Mouse (Mus musculus) embryo, embryonic 9.5 days (tissue): Measurements from ENCODE around the gene Polr2c.
"Not testable (repeated sequence)": the region's sequence is repeated elsewhere in the genome, so short reads cannot be mapped to it uniquely, and the experiment has no call there.

ENCODE experiments used
- DNase-seq: peaks from one replicate; pipeline ENCODE4 v3.0.0-alpha.2; 2017; ENCODE audit errors: extremely low spot score

The Polr2c gene

GRCm38 (mm10) chr8:94857346-94858173, at the start of gene Polr2c:
Polr2c (plus strand) TSS chr8:94857450.
- DNase-seq = peak; percentile 92

DNA sequence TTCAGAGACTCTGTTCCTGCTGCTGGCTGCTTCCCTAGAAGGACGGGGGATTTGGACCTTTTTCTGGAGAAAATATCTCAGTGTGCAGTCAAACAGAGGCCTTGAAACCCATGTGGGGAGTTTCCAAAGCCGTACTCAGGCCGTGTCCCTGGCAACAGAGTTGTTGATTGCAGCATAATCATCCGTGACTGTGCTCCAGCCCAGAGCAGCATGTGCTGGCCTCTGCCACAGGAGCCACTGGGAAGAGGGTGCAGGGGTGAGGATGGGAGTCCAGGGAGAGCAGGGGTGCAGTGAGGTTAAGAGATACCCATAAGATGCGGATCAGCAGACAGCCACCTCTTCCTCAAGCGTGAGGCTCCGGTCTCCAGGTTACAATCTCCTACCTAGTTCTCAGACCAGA, 49.7 kb upstream of the Polr2c start:
- DNase-seq = no peak

DNA sequence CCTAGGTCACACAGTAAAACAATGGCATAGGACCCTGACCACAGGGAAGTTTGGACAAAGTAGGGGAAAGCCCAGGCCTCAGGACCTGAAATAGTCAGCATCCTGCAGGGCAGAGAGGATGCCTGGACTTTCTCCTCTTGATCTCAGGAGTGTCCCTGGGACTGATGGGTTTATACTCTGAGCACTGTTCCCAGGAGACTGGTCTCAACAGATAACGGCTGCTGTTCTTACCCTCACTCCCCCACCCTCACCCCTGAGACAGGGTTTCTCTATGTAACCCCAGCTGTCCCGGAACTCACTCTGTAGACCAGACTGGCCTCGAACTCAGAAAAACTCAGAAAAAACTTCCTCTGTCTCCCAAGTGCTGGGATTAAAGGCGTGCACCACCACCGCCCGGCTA, 48.9 kb upstream of the Polr2c start:
- no peak for DNase-seq

DNA sequence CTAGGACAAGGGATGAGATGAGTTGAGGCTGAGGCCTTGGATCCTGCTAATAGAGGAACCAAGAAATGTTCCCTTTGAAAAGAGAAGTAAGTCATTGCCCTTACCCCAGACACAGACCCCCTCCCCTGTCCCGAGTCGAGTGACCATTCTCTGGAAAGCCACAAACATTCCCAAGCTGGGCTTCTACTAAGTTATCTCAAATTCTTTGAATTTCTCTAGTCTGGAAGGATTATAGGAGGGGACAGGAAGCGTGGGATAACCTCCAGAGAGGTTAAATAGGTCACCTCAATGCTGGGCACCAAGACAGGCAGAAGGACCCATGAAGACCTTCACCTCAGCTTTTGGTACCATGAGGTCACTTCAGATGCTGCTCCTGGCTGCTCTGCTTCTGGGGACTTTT, 47.1 kb upstream of the Polr2c start, which contains the start of gene Ccl17:
TSS of gene Ccl17 (plus strand) at position 301 of the 400 bp plus-strand sequence.
- DNase-seq = no peak

GRCm38 (mm10) chr8:94810855-94811254, 46.4 kb upstream of the Polr2c start:
- DNase-seq = no peak

- no peak for DNase-seq
Observed at GRCm38 (mm10) chr8:94811654-94812053, 45.6 kb upstream of the Polr2c start.

GRCm38 (mm10) chr8:94812645-94813098, 44.6 kb upstream of the Polr2c start:
- DNase-seq = peak; percentile 89

DNA sequence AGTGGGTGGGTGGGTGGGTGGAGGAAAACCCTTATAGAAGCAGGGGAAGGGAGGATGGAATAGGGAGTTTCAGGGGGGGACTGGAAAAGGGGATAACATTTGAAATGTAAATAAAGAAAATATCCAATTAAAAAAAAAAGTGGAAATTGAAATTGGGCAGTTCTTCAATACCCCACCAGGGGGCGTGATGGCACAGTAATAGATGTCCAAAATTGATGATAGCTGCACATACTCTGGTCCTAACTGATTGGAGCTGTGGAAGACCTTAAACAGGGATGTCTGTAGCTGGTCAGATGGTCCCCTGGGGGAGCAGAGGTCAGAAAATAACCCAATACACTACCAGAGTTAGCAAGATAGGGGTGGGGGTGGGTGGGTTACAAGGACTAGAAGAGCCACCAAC, 42.7 kb upstream of the Polr2c start:
- no peak for DNase-seq

GRCm38 (mm10) chr8:94817933-94818332, 39.3 kb upstream of the Polr2c start:
- no peak for DNase-seq

GRCm38 (mm10) chr8:94819671-94820179, 37.5 kb upstream of the Polr2c start:
- DNase-seq = no peak

DNA sequence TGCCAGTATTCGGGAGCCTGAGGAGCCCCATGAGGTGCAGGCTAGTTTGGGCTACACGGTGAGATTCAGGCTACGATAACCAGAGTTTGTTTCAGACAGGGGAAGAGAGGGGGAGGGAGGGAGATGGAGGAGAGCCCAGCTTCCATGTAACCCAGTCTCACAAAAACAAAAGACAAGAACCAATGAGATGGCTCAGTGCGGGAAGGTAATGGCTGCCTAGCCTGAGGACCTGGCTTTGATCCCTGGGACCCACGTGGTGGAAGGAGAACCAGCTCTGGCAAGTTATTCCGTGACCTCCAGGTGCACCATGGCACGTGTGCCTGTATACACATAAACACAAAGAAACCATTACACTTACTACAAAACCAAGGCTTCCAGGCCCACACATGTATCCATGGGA, 36.7 kb upstream of the Polr2c start:
- DNase-seq = no peak

DNA sequence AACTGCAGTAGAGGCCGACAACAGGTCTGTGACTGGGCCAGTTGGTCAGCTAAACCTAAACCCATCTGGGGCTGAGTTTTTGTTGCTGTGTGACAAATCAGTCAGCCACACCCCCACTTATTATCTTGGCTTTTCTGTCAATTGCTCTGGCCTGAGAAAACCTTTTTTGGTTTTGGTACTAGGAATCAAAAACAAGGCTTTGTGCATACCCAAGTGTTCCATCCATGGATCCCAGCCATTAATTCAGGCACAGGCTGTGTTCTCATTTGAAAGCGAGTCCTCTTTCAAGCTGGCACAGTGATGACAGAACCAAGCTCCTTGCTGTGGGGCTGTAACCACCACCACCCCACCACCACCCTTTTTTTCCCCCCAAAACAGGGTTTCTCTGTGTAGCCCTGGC, 35.9 kb upstream of the Polr2c start:
- no peak for DNase-seq

DNA sequence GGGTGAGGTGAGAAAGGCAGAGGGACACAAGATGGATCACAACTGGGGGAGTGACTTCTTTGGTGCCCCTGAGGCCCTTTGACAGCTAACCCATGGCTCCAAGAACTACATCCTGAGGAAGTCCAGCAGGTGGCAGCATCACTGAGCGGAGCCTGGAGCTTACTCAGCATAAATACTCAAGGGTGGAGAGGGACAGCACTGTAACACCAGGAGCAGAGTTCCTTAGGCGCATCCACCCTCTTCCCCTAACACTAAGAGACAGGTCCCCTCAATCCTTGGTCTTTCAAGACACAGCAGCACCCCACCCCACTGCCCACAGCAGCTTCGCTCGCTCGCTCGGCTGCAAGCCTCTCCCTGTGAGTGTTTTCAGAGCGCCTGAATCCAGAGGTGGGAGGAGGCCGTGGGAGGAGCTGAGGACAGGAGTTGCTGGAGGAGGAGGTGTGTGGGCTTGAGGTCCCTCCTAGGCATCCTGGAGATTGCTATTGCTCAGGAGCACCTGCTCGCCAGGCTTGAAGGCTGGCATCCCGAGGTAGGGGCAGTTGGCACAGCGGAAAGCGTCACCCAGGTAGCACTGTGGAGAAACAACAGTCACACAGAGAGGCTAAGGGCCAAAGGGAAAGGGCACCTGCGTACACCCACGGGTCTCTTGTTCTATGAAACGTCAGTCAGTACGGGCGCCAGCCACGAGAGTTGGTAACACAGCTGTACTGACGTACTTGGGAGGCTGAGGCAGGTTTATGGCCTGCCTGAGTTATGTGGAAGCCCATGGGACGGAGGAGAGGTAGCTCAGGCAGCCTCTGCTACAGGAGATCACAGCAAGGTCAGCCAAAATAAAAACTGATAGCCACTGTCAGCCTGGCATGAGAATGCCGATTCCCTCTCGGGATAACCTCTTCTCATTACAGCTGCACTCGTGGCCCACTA, 34.4 kb upstream of the Polr2c start:
- DNase-seq = peak; percentile 59

- no peak for DNase-seq
Observed at GRCm38 (mm10) chr8:94825170-94825569, 32.1 kb upstream of the Polr2c start.

DNA sequence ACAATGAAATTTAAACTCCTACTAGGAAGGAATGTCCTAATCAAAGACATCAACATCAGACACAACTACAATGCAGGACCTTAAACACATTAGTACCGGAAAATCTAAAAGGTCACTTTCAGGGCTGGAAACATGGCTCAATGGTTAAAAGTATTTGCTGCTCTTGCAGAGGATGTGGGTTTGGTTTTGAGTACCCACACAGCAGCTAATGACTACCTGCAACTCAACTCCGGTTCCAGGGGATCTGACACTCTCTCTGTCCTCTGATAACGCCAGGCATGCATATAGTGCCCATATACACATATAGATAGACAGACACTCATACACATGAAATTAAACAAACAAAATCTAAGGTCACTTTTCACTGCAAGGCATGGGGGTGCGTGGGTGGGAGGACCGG, 31.0 kb upstream of the Polr2c start:
- DNase-seq = no peak

DNA sequence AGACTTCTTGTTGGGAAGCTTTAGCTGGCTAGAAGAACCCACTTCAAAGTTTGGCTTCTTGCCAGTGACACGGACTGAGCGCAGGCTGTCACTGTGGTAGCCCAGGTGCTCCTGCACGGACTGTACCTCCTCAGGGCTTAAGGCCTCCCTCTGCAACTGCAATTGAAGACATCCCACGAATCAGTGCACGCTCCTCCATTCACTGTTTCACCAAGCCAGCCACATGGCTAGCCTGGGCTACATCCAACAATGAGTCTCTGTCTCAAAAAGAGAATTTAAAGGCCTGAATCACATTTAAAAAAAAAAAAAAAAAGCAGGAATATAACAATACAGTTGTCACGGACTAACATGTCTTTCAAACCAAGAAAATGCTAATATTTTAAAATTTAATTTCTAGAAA, 29.0 kb upstream of the Polr2c start:
- DNase-seq = no peak

DNA sequence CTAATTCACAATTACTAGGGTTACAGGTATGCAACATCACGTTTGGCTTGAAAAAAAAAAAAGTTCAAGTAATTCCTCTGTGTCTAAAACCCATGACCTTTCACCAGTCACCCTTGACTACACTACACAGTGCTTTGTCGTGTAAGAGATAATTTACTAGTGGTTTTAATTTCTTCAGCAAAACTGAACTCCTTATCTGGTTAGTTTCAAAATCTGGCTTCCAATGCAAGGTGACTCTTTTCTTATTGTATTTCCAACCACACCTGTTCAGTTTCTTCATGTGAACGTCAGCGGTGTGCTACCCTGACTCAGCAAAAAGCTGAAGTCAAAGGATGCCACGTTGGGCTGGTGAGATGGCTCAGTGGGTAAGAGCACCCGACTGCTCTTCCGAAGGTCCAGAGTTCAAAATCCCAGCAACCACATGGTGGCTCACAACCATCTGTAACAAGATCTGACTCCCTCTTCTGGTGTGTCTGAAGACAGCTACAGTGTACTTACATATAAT, 23.3 kb upstream of the Polr2c start:
- DNase-seq = not testable (repeated sequence)

DNA sequence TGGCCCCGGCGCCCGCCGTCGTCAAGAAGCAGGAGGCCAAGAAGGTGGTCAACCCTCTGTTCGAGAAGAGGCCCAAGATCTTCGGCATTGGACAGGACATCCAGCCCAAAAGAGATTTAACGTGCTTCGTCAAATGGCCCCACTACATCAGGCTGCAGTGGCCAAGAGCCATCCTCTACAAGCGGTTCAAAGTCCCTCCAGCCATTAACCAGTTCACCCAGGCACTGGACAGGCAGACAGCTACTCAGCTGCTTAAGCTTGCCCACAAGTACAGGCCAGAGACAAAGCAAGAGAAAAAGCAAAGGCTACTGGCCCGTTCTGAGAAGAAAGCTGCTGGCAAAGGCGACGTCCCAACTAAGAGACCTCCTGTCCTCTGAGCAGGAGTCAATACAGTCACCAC, 21.5 kb upstream of the Polr2c start:
- not testable (repeated sequence) for DNase-seq

DNA sequence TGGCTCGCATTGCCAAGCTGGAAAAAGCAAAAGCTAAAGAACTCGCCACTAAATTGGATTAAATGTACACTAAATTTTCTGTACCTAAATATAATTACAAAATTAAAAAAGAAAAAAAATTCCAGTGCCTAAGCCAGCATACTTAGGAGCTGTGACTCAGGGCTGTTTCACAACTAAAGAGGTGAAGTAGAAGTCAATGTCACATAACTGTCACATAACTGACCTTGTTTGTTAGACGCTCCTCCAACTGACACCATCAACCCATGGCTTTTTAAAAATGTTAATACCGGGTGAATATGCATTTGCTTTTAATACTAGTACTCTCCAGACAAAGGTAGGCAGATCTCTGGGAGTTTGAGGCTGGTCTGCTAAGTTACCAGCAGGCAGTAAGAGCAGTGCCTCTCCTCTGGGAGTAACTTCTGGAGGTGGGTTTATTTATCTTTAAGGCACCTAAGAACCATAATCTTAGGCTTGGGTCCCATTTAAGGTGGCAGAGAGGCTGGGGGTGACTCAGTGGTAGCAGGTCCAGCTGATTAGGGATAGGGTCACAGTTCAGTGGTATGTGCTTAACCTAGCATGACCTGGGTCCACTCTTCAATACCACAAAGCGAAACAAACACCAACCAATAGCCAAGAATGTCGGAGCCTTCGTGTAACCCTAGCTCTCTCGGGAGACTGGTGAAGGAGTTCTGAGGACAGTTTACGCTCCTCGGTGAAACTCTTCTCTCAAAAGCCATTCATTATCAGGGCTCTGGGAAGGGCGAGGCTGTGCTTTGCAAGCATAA, 20.6 kb upstream of the Polr2c start:
- no peak for DNase-seq

DNA sequence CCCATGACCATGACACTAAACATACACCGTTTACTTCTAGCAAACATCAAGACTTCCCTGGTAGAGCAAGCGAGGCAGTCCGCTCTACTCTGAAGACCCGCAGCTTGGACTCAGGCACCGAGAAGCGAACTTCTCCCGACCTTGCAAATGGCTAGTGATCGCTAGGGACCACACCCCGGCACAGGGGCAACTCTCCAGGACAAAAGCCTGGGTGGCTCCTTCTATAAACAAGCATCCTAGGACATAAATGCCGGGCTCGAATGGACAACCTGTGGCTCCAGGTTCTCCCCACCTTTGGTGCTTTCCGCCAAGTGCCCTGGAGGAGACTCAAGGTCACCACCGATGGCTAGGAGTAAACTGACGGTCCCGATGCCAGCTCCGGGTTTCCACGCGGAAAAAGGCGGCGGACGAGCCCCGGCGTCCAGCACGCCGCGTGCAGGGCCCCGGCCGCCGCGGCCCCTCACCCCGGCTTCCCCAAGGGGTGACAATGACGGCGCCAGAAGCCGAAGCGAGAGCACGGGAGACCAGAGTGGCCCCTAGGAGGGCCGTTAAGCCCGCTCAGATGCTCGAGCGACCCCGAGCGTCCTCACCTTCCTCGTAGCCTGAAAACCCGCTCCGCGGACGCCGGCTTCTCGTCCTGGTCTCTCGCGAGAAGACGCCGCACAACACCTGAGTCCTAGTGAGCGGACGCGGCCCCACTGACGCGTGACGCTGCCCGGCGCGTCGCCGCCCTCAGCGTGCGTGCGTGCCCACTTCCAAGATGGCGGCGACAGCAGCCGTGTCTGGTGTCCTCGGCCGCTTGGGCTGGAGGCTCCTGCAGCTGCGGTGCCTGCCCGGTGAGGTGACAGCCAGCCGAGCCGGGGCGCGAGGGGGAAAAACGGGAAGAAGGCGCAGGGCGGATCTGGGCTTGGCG, 19.3 kb upstream of the Polr2c start, which contains the start of the genes Coq9 and Ciapin1:
TSS of gene Coq9 (plus strand) at position 660 of the 913 bp plus-strand sequence.
TSS of gene Ciapin1 (minus strand) at position 697 of the 913 bp plus-strand sequence.
- DNase-seq = peak; percentile 92
